Mouse (Mus musculus) layer of hippocampus, adult 11-12 months (tissue): Measurements from ENCODE around the gene Efs.
"Not testable (repeated sequence)": the region's sequence is repeated elsewhere in the genome, so short reads cannot be mapped to it uniquely, and the experiment has no call there.

Experiments
- DNase-seq: peaks from one replicate; pipeline ENCODE4 v3.0.0; 2022; ENCODE audit warnings: low spot score

The Efs gene

GRCm38 (mm10) chr14:54925349-54926342 lies at the start of gene Efs:
Gene Efs (minus strand): TSS chr14:54926126.
- DNase-seq, result peak; percentile 53

- DNase-seq, result no peak
Measured at GRCm38 (mm10) chr14:54974068-54974791, 48.3 kb upstream of the Efs start.

- DNase-seq, result not testable (repeated sequence)
Measured at GRCm38 (mm10) chr14:54972786-54973185, 46.9 kb upstream of the Efs start.

GRCm38 (mm10) chr14:54968344-54968743 lies 42.4 kb upstream of the Efs start:
- no peak for DNase-seq

GRCm38 (mm10) chr14:54967874-54968273 lies 41.9 kb upstream of the Efs start:
- no peak for DNase-seq

- no peak for DNase-seq
Measured at GRCm38 (mm10) chr14:54966320-54966977, 40.5 kb upstream of the Efs start, which contains the start of gene Myh6. Gene Myh6 (minus strand): TSS chr14:54966927.

GRCm38 (mm10) chr14:54965631-54966030 lies 39.7 kb upstream of the Efs start:
- no peak for DNase-seq

- DNase-seq, result no peak
Measured at GRCm38 (mm10) chr14:54965044-54965443, 39.1 kb upstream of the Efs start.

- no peak for DNase-seq
Measured at GRCm38 (mm10) chr14:54963727-54964126, 37.8 kb upstream of the Efs start.

GRCm38 (mm10) chr14:54962714-54963113 lies 36.8 kb upstream of the Efs start:
- DNase-seq, result no peak

GRCm38 (mm10) chr14:54961487-54961886 lies 35.6 kb upstream of the Efs start:
- DNase-seq, result no peak

- peak; percentile 38 for DNase-seq
Measured at GRCm38 (mm10) chr14:54960769-54961168, 34.8 kb upstream of the Efs start.

GRCm38 (mm10) chr14:54959853-54960613 lies 34.1 kb upstream of the Efs start:
- not testable (repeated sequence) for DNase-seq

GRCm38 (mm10) chr14:54959197-54959596 lies 33.3 kb upstream of the Efs start:
- no peak for DNase-seq

GRCm38 (mm10) chr14:54958503-54958902 lies 32.6 kb upstream of the Efs start:
- DNase-seq, result no peak

GRCm38 (mm10) chr14:54956533-54956932 lies 30.6 kb upstream of the Efs start:
- DNase-seq, result no peak

- no peak for DNase-seq
Measured at GRCm38 (mm10) chr14:54955481-54955880, 29.6 kb upstream of the Efs start.

GRCm38 (mm10) chr14:54954474-54954873 lies 28.5 kb upstream of the Efs start:
- DNase-seq, result no peak

- DNase-seq, result no peak
Measured at GRCm38 (mm10) chr14:54953664-54954206, 27.8 kb upstream of the Efs start.

- DNase-seq, result no peak
Measured at GRCm38 (mm10) chr14:54951587-54951986, 25.7 kb upstream of the Efs start.

GRCm38 (mm10) chr14:54950493-54950892 lies 24.6 kb upstream of the Efs start:
- no peak for DNase-seq
